Mouse (Mus musculus): Measurements from ENCODE around the gene Nprl3. TPM values are rescaled to one million over a fixed set of nuclear protein-coding genes. Genes with fewer than 3 reads are reported as not detected.

Nprl3 gene
- polyA plus RNA-seq, 1 experiment from 2014 or later = 31.0 TPM

DNA sequence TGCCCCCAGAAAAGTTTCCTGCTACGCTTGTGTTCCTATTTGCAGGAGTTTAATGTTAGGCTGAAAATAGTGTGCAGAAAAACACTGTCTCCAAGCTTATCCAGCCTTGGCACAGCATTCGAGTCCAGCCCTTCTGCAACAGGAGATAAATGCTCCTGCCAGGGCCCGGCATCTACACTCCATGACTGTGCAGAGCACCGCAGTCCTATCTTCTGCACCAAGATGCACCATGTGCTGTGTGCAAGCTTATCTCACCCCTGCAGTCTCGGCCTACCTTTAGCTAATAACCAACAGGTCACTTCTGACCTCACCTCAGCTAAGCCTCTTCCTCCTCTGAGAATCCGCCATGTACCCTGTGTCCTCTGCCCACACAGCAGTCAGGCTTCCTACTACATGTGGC, 21.9 kb downstream of the Nprl3 start:
- no peaks in the 10 kb centered on the region for H3K27me3 ChIP-seq (replicated peaks; ENCODE audit: control insufficient read depth, insufficient read depth, low read length)
- peaks cover 51% of the 10 kb centered on the region for H3K4me1 ChIP-seq (replicated peaks; ENCODE audit: control insufficient read depth, insufficient read depth, low read length)
- H3K27ac ChIP-seq (ENCODE audit: low read depth, low read length) = peak overlapping the region; percentile 97
- H3K9me3 ChIP-seq (ENCODE audit: control insufficient read depth, low read length) = no peaks in the 10 kb centered on the region
- WGBS = 49% methylated on average over 6 of the region's 6 CpGs
- H3K4me3 ChIP-seq (ENCODE audit: low read depth, low read length) = 0 out of 2 replicates have a peak overlapping the region, but pooled peaks have one; percentile 1
- H3K9ac ChIP-seq (ENCODE audit: low read depth, low read length) = peak overlapping the region; percentile 67
- H3K4me2 ChIP-seq = peak overlapping the region; percentile 55
- peak; percentile 97 for ATAC-seq (replicated peaks; ENCODE audit: low FRiP score)
- DNase-seq (ENCODE audit: low spot score) = no peak
- peaks cover 9% of the 10 kb centered on the region for H3K36me3 ChIP-seq (ENCODE audit: control insufficient read depth, insufficient read depth, low read length)

GRCm38 (mm10) chr11:32244617-32245016, 22.9 kb downstream of the Nprl3 start:
- Histone ChIP-seq H3K36me3 (ENCODE audit: control insufficient read depth, insufficient read depth, low read length) (peaks cover 7% of the 10 kb centered on the region), H3K9ac (ENCODE audit: low read depth, low read length) (peak overlapping the region; percentile 67), H3K4me1 (replicated peaks; ENCODE audit: control insufficient read depth, insufficient read depth, low read length) (peaks cover 42% of the 10 kb centered on the region), H3K4me3 (ENCODE audit: low read depth, low read length) (no peak overlapping the region), H3K27me3 (replicated peaks; ENCODE audit: control insufficient read depth, insufficient read depth, low read length) (no peaks in the 10 kb centered on the region), H3K4me2 (peak overlapping the region; percentile 55), H3K27ac (ENCODE audit: low read depth, low read length) (peak overlapping the region; percentile 97), H3K9me3 (ENCODE audit: control insufficient read depth, low read length) (no peaks in the 10 kb centered on the region)
- no peak for ATAC-seq (replicated peaks; ENCODE audit: low FRiP score)
- no peak for DNase-seq (ENCODE audit: low spot score)
- 83% methylated on average over 1 of the region's 1 CpGs for WGBS

DNA sequence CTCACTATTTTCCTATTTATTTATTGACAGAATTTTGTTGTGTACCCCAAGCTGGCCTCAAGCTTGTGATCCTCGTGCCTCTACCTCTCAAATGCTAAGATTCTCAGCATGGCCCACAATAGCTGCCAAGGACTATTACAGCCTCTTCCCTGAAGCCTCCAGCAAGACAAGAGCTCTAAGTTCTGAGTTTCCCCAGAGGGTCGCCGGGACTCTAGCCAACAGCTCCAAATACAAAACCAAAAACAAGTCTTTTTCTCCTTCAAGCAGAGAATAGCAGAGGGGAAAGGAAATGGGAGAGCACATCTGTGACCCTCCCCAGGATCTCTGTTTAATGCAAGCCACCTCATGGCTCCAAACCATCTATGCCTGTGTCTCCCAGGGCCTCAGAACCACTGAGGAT, 23.4 kb downstream of the Nprl3 start:
- Histone ChIP-seq H3K27me3 (replicated peaks; ENCODE audit: control insufficient read depth, insufficient read depth, low read length) (no peaks in the 10 kb centered on the region), H3K27ac (ENCODE audit: low read depth, low read length) (peak overlapping the region; percentile 97), H3K9ac (ENCODE audit: low read depth, low read length) (peak overlapping the region; percentile 67), H3K4me3 (ENCODE audit: low read depth, low read length) (no peak overlapping the region), H3K36me3 (ENCODE audit: control insufficient read depth, insufficient read depth, low read length) (peaks cover 3% of the 10 kb centered on the region), H3K9me3 (ENCODE audit: control insufficient read depth, low read length) (no peaks in the 10 kb centered on the region), H3K4me1 (replicated peaks; ENCODE audit: control insufficient read depth, insufficient read depth, low read length) (peaks cover 42% of the 10 kb centered on the region), H3K4me2 (no peak overlapping the region)
- DNase-seq (ENCODE audit: low spot score) = no peak
- WGBS = 77% methylated on average over 3 of the region's 3 CpGs
- ATAC-seq (replicated peaks; ENCODE audit: low FRiP score) = no peak

DNA sequence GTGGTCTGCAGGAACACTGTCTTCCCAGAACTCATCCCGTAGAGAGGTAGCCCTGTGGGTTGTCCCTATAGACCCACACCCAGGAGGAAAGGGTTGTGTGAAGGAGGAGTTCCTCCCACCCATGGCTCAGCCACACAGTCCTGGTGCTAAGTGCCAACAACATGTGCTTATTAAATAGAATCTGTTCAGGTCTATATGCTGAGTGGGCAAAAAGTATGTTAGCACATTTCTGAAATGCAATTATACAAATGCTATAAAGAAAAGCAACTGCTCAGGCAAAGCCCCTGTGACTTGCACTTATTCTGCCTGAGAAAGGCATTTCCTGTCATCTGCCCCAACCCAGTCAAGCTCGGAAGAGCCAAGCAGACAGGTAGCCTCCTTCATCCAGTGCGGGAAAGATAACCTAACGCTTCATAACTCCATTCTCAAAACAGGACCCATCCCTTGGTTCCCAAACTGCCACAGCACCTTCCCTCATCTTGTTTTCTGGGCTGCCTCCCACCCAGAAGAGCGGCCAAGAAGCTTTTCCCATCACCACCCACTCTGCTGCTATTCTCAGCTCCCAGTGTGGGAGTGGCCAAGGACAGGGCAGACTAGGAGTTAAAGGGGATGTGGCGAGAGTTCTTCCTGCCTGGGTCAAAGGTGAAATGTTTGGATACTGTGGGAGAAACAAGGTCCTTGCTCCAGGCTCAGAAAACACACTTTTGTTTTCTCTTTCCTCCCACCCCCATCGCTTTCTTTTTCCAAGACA, 24.1 kb downstream of the Nprl3 start:
- Histone ChIP-seq H3K4me2 (no peak overlapping the region), H3K27ac (ENCODE audit: low read depth, low read length) (peak overlapping the region; percentile 97), H3K4me3 (ENCODE audit: low read depth, low read length) (no peak overlapping the region), H3K27me3 (replicated peaks; ENCODE audit: control insufficient read depth, insufficient read depth, low read length) (no peaks in the 10 kb centered on the region), H3K9me3 (ENCODE audit: control insufficient read depth, low read length) (no peaks in the 10 kb centered on the region), H3K9ac (ENCODE audit: low read depth, low read length) (peak overlapping the region; percentile 15; the same call in 1 of the 2 replicates), H3K4me1 (replicated peaks; ENCODE audit: control insufficient read depth, insufficient read depth, low read length) (peaks cover 42% of the 10 kb centered on the region), H3K36me3 (ENCODE audit: control insufficient read depth, insufficient read depth, low read length) (peaks cover 3% of the 10 kb centered on the region)
- no peak for DNase-seq (ENCODE audit: low spot score)
- WGBS = 69% methylated on average over 7 of the region's 7 CpGs
- no peak for ATAC-seq (replicated peaks; ENCODE audit: low FRiP score)

DNA sequence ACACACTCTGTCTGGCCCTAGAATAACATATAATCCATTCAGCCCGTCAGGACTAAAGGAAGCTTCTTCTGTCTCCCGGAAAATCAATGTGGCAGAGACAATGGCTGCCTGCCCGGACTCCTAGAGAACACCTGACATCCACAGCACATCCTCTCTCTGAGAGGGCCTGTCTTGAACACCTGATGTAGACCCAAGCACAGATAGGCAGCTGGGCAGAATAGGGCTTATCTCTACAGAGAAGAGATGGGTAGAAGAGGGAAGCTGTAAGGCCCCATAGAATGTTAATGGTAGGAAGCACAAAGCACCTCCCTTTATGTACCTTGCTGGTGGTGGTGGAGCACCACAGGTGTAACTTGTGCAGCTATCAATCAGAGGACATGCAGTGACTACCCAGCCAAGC, 25.3 kb downstream of the Nprl3 start:
- Histone ChIP-seq H3K27ac (ENCODE audit: low read depth, low read length) (peak overlapping the region; percentile 97), H3K4me1 (replicated peaks; ENCODE audit: control insufficient read depth, insufficient read depth, low read length) (peaks cover 42% of the 10 kb centered on the region), H3K27me3 (replicated peaks; ENCODE audit: control insufficient read depth, insufficient read depth, low read length) (no peaks in the 10 kb centered on the region), H3K9me3 (ENCODE audit: control insufficient read depth, low read length) (no peaks in the 10 kb centered on the region), H3K4me3 (ENCODE audit: low read depth, low read length) (no peak overlapping the region), H3K4me2 (no peak overlapping the region), H3K9ac (ENCODE audit: low read depth, low read length) (peak overlapping the region; percentile 23; the same call in 1 of the 2 replicates), H3K36me3 (ENCODE audit: control insufficient read depth, insufficient read depth, low read length) (peaks cover 3% of the 10 kb centered on the region)
- peak; percentile 53 for ATAC-seq (replicated peaks; ENCODE audit: low FRiP score)
- no peak for DNase-seq (ENCODE audit: low spot score)
- 86% methylated on average over 3 of the region's 3 CpGs for WGBS

GRCm38 (mm10) chr11:32241391-32241790, 26.1 kb downstream of the Nprl3 start:
- Histone ChIP-seq H3K36me3 (ENCODE audit: control insufficient read depth, insufficient read depth, low read length) (peaks cover 4% of the 10 kb centered on the region), H3K9me3 (ENCODE audit: control insufficient read depth, low read length) (no peaks in the 10 kb centered on the region), H3K4me2 (no peak overlapping the region), H3K9ac (ENCODE audit: low read depth, low read length) (no peak overlapping the region), H3K27ac (ENCODE audit: low read depth, low read length) (peak overlapping the region; percentile 97), H3K27me3 (replicated peaks; ENCODE audit: control insufficient read depth, insufficient read depth, low read length) (no peaks in the 10 kb centered on the region), H3K4me1 (replicated peaks; ENCODE audit: control insufficient read depth, insufficient read depth, low read length) (peaks cover 35% of the 10 kb centered on the region), H3K4me3 (ENCODE audit: low read depth, low read length) (no peak overlapping the region)
- no peak for ATAC-seq (replicated peaks; ENCODE audit: low FRiP score)
- DNase-seq (ENCODE audit: low spot score) = no peak

DNA sequence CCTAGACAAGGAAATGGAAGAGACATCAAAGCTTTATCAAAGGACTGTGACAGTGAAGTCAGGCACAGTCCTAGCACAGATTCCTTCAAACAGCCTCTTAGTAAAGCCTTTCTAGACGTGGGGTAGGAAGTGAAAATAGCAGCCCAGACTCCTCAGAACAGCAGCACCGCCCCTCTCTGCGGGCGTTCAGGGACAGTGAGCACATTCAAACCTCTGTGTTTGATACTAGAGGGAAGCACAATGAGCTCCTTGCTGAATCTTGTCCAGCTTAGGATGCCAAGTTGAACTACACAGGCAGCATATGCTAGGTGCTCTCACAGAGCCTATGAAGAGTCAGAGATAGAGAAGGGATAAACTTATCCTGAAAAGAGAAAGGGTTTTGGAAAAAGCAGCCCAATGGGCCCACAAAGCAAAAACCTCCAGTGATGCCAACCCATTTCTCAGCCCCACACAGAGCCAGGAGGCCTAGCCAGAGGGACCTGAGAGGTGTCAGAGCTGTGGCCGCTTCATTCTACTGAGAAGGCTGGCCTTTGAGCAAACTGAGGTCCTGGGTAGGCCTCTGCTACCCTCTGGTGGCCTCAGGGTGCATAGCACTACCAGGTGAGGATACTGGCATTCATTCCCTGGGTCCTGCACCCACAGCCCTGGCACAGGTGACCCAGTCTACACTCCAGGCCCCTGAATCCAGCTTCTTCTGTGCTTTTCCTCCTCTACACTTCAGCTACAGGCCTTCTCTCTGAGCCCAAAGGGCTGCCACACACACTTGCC, 29.2 kb downstream of the Nprl3 start:
- no peak overlapping the region for H3K4me3 ChIP-seq (ENCODE audit: low read depth, low read length)
- peaks cover 12% of the 10 kb centered on the region for H3K4me1 ChIP-seq (replicated peaks; ENCODE audit: control insufficient read depth, insufficient read depth, low read length)
- H3K4me2 ChIP-seq = no peak overlapping the region
- WGBS = 77% methylated on average over 5 of the region's 5 CpGs
- peaks cover 14% of the 10 kb centered on the region for H3K36me3 ChIP-seq (ENCODE audit: control insufficient read depth, insufficient read depth, low read length)
- DNase-seq (ENCODE audit: low spot score) (no peak), ATAC-seq (replicated peaks; ENCODE audit: low FRiP score) (peak; percentile 42; the same call in 1 of the 2 replicates)
- no peaks in the 10 kb centered on the region for H3K9me3 ChIP-seq (ENCODE audit: control insufficient read depth, low read length)
- H3K27ac ChIP-seq (ENCODE audit: low read depth, low read length) = no peak overlapping the region
- H3K27me3 ChIP-seq (replicated peaks; ENCODE audit: control insufficient read depth, insufficient read depth, low read length) = no peaks in the 10 kb centered on the region
- no peak overlapping the region for H3K9ac ChIP-seq (ENCODE audit: low read depth, low read length)

DNA sequence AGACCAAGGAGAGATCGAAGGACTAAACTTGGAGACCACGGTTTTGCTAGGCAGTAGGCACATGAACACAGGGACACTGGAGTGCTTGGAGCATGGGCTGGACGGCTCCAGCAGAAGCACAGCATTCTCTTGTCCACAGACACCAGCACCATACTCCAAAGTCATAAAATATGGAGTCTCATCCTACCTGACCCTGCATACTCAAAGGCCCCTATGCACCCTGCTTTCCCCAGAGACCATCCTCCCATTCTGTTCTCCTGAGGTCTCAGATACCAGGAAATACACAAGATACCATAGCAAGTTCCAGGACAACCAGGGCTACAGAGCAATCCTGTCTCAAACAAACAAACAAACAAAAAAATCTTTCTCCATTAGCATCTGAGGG, 30.1 kb downstream of the Nprl3 start:
- no peak overlapping the region for H3K4me2 ChIP-seq
- no peak overlapping the region for H3K9ac ChIP-seq (ENCODE audit: low read depth, low read length)
- ATAC-seq (replicated peaks; ENCODE audit: low FRiP score) = no peak
- no peak overlapping the region for H3K4me3 ChIP-seq (ENCODE audit: low read depth, low read length)
- H3K27me3 ChIP-seq (replicated peaks; ENCODE audit: control insufficient read depth, insufficient read depth, low read length) = no peaks in the 10 kb centered on the region
- peaks cover 20% of the 10 kb centered on the region for H3K36me3 ChIP-seq (ENCODE audit: control insufficient read depth, insufficient read depth, low read length)
- no peaks in the 10 kb centered on the region for H3K9me3 ChIP-seq (ENCODE audit: control insufficient read depth, low read length)
- WGBS = 89% methylated on average over 3 of the region's 3 CpGs
- no peak for DNase-seq (ENCODE audit: low spot score)
- H3K27ac ChIP-seq (ENCODE audit: low read depth, low read length) = no peak overlapping the region
- peaks cover 4% of the 10 kb centered on the region for H3K4me1 ChIP-seq (replicated peaks; ENCODE audit: control insufficient read depth, insufficient read depth, low read length)
